Mouse (Mus musculus): ENCODE data around the gene Ifnar1. TPM values are rescaled to one million over a fixed set of nuclear protein-coding genes. Genes with fewer than 3 reads are reported as not detected.

Ifnar1 gene
- polyA plus RNA-seq, 1 experiment from 2014 or later: 47.3 TPM

DNA sequence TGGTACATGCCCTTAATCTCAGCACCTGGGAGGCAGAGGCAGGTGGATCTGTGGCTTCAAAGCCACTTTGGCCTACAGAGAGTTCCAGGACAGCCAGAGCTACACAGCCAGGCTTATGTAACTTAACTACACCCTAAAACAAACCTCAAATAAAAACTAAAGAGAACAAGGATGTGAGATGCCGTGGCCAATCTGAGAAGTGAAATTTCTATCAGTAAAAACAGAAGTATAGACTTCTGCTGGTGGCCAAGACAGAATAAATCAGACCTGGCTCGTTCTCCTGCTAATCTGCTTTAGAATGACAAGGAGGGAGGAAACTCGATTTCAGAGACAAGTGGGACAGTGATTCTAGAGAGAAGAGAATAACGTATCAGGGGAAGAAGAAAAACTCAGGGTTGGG lies 29.2 kb upstream of the Ifnar1 start:
- H3K4me2 ChIP-seq (ENCODE audit: low read depth, low read length): no peak overlapping the region
- H3K27ac ChIP-seq (replicated peaks; ENCODE audit: low read depth, low read length): no peak overlapping the region
- H3K9ac ChIP-seq (ENCODE audit: low read depth, low read length): no peak overlapping the region
- H3K9me3 ChIP-seq (ENCODE audit: control insufficient read depth, low read length): no peaks in the 10 kb centered on the region
- no peaks in the 10 kb centered on the region for H3K27me3 ChIP-seq (replicated peaks; ENCODE audit: control insufficient read depth, insufficient read depth, low read length)
- H3K36me3 ChIP-seq (ENCODE audit: control insufficient read depth, insufficient read depth, low read length): no peaks in the 10 kb centered on the region
- no peaks in the 10 kb centered on the region for H3K4me1 ChIP-seq (ENCODE audit: control insufficient read depth, insufficient read depth, low read length)
- no peak overlapping the region for H3K4me3 ChIP-seq (ENCODE audit: low read depth, low read length)
- DNase-seq (ENCODE audit: low spot score): no peak
- WGBS: 68% methylated on average over 4 of the region's 4 CpGs
- no peak for ATAC-seq (ENCODE audit: low read depth)

DNA sequence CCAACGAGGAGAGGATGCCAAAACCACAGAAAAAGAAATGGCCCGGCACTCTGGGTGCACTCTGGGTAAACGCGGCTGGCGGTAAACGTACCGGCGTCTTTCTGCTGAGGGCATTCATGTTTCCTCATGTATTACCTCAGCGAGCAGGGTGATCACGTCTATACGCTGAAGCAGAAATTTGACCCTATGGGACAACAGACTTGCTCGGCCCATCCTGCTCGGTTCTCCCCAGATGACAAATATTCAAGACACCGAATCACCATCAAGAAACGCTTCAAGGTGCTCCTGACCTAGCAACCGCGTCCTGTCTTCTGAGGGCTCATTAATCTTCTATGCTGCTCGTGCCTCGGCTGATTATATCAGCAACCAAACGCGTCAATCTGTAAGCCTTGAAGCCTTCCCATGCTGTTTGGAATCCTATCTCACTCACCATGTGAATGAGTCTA lies 26.7 kb upstream of the Ifnar1 start:
- Histone ChIP-seq H3K27me3 (replicated peaks; ENCODE audit: control insufficient read depth, insufficient read depth, low read length) (no peaks in the 10 kb centered on the region), H3K36me3 (ENCODE audit: control insufficient read depth, insufficient read depth, low read length) (no peaks in the 10 kb centered on the region), H3K4me1 (ENCODE audit: control insufficient read depth, insufficient read depth, low read length) (no peaks in the 10 kb centered on the region), H3K4me3 (ENCODE audit: low read depth, low read length) (no peak overlapping the region), H3K9me3 (ENCODE audit: control insufficient read depth, low read length) (no peaks in the 10 kb centered on the region), H3K9ac (ENCODE audit: low read depth, low read length) (no peak overlapping the region), H3K27ac (replicated peaks; ENCODE audit: low read depth, low read length) (no peak overlapping the region), H3K4me2 (ENCODE audit: low read depth, low read length) (no peak overlapping the region)
- DNase-seq (ENCODE audit: low spot score): no peak
- ATAC-seq (ENCODE audit: low read depth): no peak
- WGBS: 85% methylated on average over 21 of the region's 21 CpGs

DNA sequence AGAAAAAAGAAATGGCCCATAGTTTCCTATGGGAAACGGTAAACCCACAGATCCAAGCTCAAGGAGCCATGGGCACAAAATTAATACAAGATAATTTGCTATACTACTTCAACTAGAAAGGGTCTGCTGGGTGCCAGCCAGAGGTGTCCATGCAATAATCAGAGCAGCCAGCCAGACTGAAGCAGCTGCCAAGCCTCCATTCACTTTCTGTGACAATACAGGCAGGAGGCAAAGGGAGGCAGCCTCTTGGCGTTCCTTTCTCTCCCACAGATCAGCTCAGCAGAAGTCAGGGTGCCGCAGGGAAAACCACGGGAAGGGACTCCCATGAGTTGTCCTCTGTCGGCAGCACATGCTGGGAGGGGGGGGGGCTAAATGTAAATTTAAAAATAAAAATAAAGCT lies 26.1 kb upstream of the Ifnar1 start:
- Histone ChIP-seq H3K4me2 (ENCODE audit: low read depth, low read length) (no peak overlapping the region), H3K36me3 (ENCODE audit: control insufficient read depth, insufficient read depth, low read length) (no peaks in the 10 kb centered on the region), H3K9ac (ENCODE audit: low read depth, low read length) (no peak overlapping the region), H3K27me3 (replicated peaks; ENCODE audit: control insufficient read depth, insufficient read depth, low read length) (no peaks in the 10 kb centered on the region), H3K4me3 (ENCODE audit: low read depth, low read length) (no peak overlapping the region), H3K9me3 (ENCODE audit: control insufficient read depth, low read length) (no peaks in the 10 kb centered on the region), H3K4me1 (ENCODE audit: control insufficient read depth, insufficient read depth, low read length) (no peaks in the 10 kb centered on the region), H3K27ac (replicated peaks; ENCODE audit: low read depth, low read length) (no peak overlapping the region)
- ATAC-seq (ENCODE audit: low read depth) (no peak), DNase-seq (ENCODE audit: low spot score) (no peak)
- 60% methylated on average over 5 of the region's 5 CpGs for WGBS

DNA sequence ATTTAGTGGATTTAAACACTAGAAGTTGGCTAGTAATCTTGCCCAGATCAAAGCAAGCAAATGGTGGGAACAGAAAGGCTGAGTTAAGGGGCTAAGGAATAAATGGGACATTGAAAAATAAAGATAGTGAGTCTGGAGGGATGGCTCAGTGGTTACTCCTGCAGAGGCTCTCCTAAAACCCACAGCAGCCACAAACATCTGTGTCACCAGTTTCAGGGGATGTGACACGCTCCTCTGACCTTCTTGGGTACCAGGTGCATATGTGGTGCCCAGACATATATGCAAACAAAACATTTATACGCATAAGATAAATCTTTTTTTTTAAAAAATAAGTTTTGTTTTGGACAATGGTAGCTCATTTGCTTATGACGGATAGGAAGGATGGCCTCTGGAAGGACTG lies 25.6 kb upstream of the Ifnar1 start:
- Histone ChIP-seq H3K9ac (ENCODE audit: low read depth, low read length) (no peak overlapping the region), H3K4me3 (ENCODE audit: low read depth, low read length) (no peak overlapping the region), H3K9me3 (ENCODE audit: control insufficient read depth, low read length) (no peaks in the 10 kb centered on the region), H3K4me1 (ENCODE audit: control insufficient read depth, insufficient read depth, low read length) (no peaks in the 10 kb centered on the region), H3K4me2 (ENCODE audit: low read depth, low read length) (no peak overlapping the region), H3K27ac (replicated peaks; ENCODE audit: low read depth, low read length) (no peak overlapping the region), H3K36me3 (ENCODE audit: control insufficient read depth, insufficient read depth, low read length) (no peaks in the 10 kb centered on the region), H3K27me3 (replicated peaks; ENCODE audit: control insufficient read depth, insufficient read depth, low read length) (no peaks in the 10 kb centered on the region)
- ATAC-seq (ENCODE audit: low read depth): no peak
- 87% methylated on average over 3 of the region's 3 CpGs for WGBS
- no peak for DNase-seq (ENCODE audit: low spot score)

DNA sequence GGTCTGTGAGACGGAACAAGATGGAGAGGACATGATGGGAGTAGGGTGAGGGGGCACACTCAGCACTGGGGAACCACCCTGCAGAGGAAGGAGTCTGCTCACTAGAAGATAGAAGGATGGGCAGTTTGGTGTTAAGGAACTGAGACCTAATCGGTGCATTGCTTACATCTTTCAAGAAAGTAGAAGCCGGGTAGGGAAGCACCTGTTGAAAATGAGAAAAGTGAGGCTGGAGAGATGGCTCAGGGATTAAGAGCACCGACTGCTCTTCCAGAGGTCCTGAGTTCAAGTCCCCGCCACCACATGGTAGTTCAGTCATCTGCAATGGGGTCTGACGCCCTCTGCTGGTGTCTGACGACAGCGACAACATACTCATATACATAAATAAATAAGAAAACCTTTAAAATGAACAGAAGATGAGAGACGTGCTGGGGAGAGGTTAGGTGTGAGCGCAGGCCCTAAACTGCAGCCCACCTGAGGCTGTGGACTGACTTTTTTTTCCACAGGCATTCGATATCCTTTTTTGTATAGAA lies 25.1 kb upstream of the Ifnar1 start:
- 75% methylated on average over 11 of the region's 11 CpGs for WGBS
- Histone ChIP-seq H3K4me1 (ENCODE audit: control insufficient read depth, insufficient read depth, low read length) (no peaks in the 10 kb centered on the region), H3K9ac (ENCODE audit: low read depth, low read length) (no peak overlapping the region), H3K36me3 (ENCODE audit: control insufficient read depth, insufficient read depth, low read length) (no peaks in the 10 kb centered on the region), H3K9me3 (ENCODE audit: control insufficient read depth, low read length) (no peaks in the 10 kb centered on the region), H3K4me3 (ENCODE audit: low read depth, low read length) (no peak overlapping the region), H3K4me2 (ENCODE audit: low read depth, low read length) (no peak overlapping the region), H3K27ac (replicated peaks; ENCODE audit: low read depth, low read length) (no peak overlapping the region), H3K27me3 (replicated peaks; ENCODE audit: control insufficient read depth, insufficient read depth, low read length) (no peaks in the 10 kb centered on the region)
- no peak for ATAC-seq (ENCODE audit: low read depth)
- DNase-seq (ENCODE audit: low spot score): no peak

DNA sequence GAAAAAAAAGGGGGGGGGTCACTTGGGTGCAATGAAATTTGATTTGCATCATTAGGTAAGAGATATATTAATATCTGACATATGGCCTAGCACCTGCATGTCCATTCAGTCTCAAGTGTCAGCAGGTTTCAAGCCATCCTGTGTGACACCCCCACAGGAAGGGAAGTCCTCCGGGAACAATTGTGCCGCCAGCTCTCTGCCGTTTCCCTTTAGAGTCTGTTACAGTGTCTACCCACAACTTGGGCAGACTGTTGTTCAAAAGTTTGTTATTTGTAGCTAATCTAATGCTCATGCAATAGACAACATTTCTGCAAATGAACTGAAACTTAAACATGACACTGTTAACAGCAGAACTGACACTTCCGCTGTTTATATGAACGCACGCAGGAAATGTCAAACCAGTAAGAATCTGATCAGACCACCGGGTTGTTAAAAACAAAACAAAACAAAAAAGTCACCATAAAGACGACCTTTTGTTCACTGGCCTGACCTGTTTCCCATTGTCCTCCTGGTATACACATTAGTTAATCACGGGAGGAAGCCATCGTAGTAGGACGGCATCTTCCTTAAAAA lies 23.9 kb upstream of the Ifnar1 start:
- no peak overlapping the region for H3K4me2 ChIP-seq (ENCODE audit: low read depth, low read length)
- no peak overlapping the region for H3K9ac ChIP-seq (ENCODE audit: low read depth, low read length)
- H3K9me3 ChIP-seq (ENCODE audit: control insufficient read depth, low read length): no peaks in the 10 kb centered on the region
- H3K36me3 ChIP-seq (ENCODE audit: control insufficient read depth, insufficient read depth, low read length): no peaks in the 10 kb centered on the region
- DNase-seq (ENCODE audit: low spot score): no peak
- H3K4me3 ChIP-seq (ENCODE audit: low read depth, low read length): no peak overlapping the region
- H3K27me3 ChIP-seq (replicated peaks; ENCODE audit: control insufficient read depth, insufficient read depth, low read length): no peaks in the 10 kb centered on the region
- H3K27ac ChIP-seq (replicated peaks; ENCODE audit: low read depth, low read length): no peak overlapping the region
- H3K4me1 ChIP-seq (ENCODE audit: control insufficient read depth, insufficient read depth, low read length): peaks cover 1% of the 10 kb centered on the region; the same call in 1 of the 2 replicates
- no peak for ATAC-seq (ENCODE audit: low read depth)
- WGBS: 56% methylated on average over 11 of the region's 11 CpGs

DNA sequence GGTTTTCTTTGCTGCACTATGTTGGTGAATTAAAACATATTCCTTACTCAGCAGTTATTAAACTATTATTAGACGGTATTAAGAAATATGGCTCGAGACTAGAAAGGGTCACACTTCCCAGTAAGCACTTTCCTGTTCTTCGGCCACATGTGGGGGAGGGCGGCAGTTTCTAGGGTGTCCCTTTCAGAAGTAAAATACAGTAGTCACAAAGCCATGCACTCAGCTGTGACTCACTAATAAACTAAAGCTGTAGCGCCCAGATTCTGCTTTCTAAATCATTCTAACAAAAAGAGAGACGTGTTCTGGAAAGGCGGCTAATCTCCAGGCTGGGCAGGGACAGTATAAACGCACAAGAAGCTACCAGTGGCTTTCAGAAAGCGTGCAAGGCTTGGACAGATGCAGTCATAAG lies 23.3 kb upstream of the Ifnar1 start:
- H3K4me1 ChIP-seq (ENCODE audit: control insufficient read depth, insufficient read depth, low read length): peaks cover 6% of the 10 kb centered on the region; the same call in 1 of the 2 replicates
- WGBS: 56% methylated on average over 9 of the region's 9 CpGs
- no peaks in the 10 kb centered on the region for H3K36me3 ChIP-seq (ENCODE audit: control insufficient read depth, insufficient read depth, low read length)
- H3K27me3 ChIP-seq (replicated peaks; ENCODE audit: control insufficient read depth, insufficient read depth, low read length): no peaks in the 10 kb centered on the region
- H3K9ac ChIP-seq (ENCODE audit: low read depth, low read length): no peak overlapping the region
- DNase-seq (ENCODE audit: low spot score): no peak
- H3K27ac ChIP-seq (replicated peaks; ENCODE audit: low read depth, low read length): no peak overlapping the region
- ATAC-seq (ENCODE audit: low read depth): no peak
- no peak overlapping the region for H3K4me3 ChIP-seq (ENCODE audit: low read depth, low read length)
- no peaks in the 10 kb centered on the region for H3K9me3 ChIP-seq (ENCODE audit: control insufficient read depth, low read length)
- H3K4me2 ChIP-seq (ENCODE audit: low read depth, low read length): no peak overlapping the region

DNA sequence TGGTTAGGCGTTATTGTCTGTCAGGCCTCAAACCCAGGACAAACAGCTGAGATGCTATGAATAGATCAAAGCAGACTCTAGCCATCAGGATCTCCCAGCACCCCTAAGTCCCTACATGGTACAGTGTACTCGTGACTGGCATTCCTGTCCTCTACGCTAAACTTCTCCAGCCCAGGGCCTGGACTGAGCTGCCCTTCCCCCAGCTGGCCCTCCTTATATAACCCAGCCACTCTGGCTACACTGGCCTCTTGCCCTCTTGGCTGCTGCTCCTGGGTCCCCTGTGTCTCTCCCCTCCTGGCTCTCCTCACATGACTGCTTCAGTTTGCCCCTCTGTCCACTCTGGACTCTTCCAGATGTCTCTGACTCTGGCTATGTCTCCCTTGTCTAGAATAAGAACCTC lies 22.4 kb upstream of the Ifnar1 start:
- H3K27ac ChIP-seq (replicated peaks; ENCODE audit: low read depth, low read length): no peak overlapping the region
- WGBS: 58% methylated on average over 3 of the region's 3 CpGs
- no peak overlapping the region for H3K9ac ChIP-seq (ENCODE audit: low read depth, low read length)
- H3K4me1 ChIP-seq (ENCODE audit: control insufficient read depth, insufficient read depth, low read length): peaks cover 7% of the 10 kb centered on the region; the same call in 1 of the 2 replicates
- no peak overlapping the region for H3K4me3 ChIP-seq (ENCODE audit: low read depth, low read length)
- no peaks in the 10 kb centered on the region for H3K27me3 ChIP-seq (replicated peaks; ENCODE audit: control insufficient read depth, insufficient read depth, low read length)
- DNase-seq (ENCODE audit: low spot score) (no peak), ATAC-seq (ENCODE audit: low read depth) (no peak)
- no peaks in the 10 kb centered on the region for H3K9me3 ChIP-seq (ENCODE audit: control insufficient read depth, low read length)
- no peak overlapping the region for H3K4me2 ChIP-seq (ENCODE audit: low read depth, low read length)
- no peaks in the 10 kb centered on the region for H3K36me3 ChIP-seq (ENCODE audit: control insufficient read depth, insufficient read depth, low read length)

DNA sequence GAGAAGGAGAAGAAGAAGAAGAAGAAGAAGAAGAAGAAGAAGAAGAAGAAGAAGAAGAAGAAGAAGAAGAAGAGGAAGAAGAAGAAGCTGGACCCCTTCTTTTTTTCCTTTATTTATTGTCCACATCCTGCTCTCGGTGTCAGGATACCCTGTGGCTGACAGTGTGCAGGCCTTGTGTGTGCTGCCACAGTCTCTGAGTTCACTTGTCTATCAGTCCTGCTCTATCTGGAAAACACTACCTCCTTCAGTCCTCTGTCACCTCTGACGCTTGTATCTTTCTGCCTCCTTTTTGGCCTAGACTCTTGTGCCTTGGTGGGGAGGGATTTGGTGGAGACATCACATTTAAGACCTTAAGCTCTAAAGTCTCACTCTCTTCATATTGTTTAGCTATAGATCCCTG lies 21.6 kb upstream of the Ifnar1 start:
- Histone ChIP-seq H3K27ac (replicated peaks; ENCODE audit: low read depth, low read length) (no peak overlapping the region), H3K4me2 (ENCODE audit: low read depth, low read length) (no peak overlapping the region), H3K9me3 (ENCODE audit: control insufficient read depth, low read length) (no peaks in the 10 kb centered on the region), H3K4me3 (ENCODE audit: low read depth, low read length) (no peak overlapping the region), H3K27me3 (replicated peaks; ENCODE audit: control insufficient read depth, insufficient read depth, low read length) (no peaks in the 10 kb centered on the region), H3K9ac (ENCODE audit: low read depth, low read length) (no peak overlapping the region), H3K4me1 (ENCODE audit: control insufficient read depth, insufficient read depth, low read length) (peaks cover 7% of the 10 kb centered on the region; the same call in 1 of the 2 replicates), H3K36me3 (ENCODE audit: control insufficient read depth, insufficient read depth, low read length) (no peaks in the 10 kb centered on the region)
- no peak for ATAC-seq (ENCODE audit: low read depth)
- no peak for DNase-seq (ENCODE audit: low spot score)
- 77% methylated on average over 2 of the region's 2 CpGs for WGBS

Measured in embryonic facial prominence, embryonic 14.5 days (tissue).